Mouse (Mus musculus): ENCODE measurements around the gene Gtf2f2.
"Not testable (repeated sequence)": the region's sequence is repeated elsewhere in the genome, so short reads cannot be mapped to it uniquely, and the experiment has no call there.

Gtf2f2 gene

GRCm38 (mm10) chr14:75992371-75992770, 18.3 kb downstream of the Gtf2f2 start:
- DNase-seq, result no peak

- no peak for DNase-seq
These were observed 19.7 kb downstream of the Gtf2f2 start for GRCm38 (mm10) chr14:75990936-75991335.

GRCm38 (mm10) chr14:75989168-75989567, 21.5 kb downstream of the Gtf2f2 start:
- no peak for DNase-seq

- DNase-seq, result no peak
These were observed 23.7 kb downstream of the Gtf2f2 start for GRCm38 (mm10) chr14:75986878-75987483.

- no peak for DNase-seq
These were observed 25.6 kb downstream of the Gtf2f2 start for GRCm38 (mm10) chr14:75985112-75985511.

- DNase-seq, result no peak
These were observed 26.8 kb downstream of the Gtf2f2 start for GRCm38 (mm10) chr14:75983891-75984290.

GRCm38 (mm10) chr14:75981231-75981630, 29.4 kb downstream of the Gtf2f2 start:
- DNase-seq, result no peak

- DNase-seq, result no peak
These were observed 34.6 kb downstream of the Gtf2f2 start for GRCm38 (mm10) chr14:75976107-75976506.

- no peak for DNase-seq
These were observed 43.4 kb downstream of the Gtf2f2 start for GRCm38 (mm10) chr14:75967291-75967690.

GRCm38 (mm10) chr14:75964433-75964832, 46.2 kb downstream of the Gtf2f2 start:
- DNase-seq, result no peak

GRCm38 (mm10) chr14:75964000-75964399, 46.7 kb downstream of the Gtf2f2 start:
- no peak for DNase-seq

GRCm38 (mm10) chr14:75963215-75963614, 47.5 kb downstream of the Gtf2f2 start:
- no peak for DNase-seq

- DNase-seq, result no peak
These were observed 48.4 kb downstream of the Gtf2f2 start for GRCm38 (mm10) chr14:75962250-75962649.

GRCm38 (mm10) chr14:75954766-75955165, 55.9 kb downstream of the Gtf2f2 start, which contains the start of gene Kctd4:
Gene Kctd4 (plus strand): TSS chr14:75955009.
- DNase-seq, result no peak

GRCm38 (mm10) chr14:75953011-75953410, 57.7 kb downstream of the Gtf2f2 start:
- DNase-seq, result no peak

- DNase-seq, result no peak
These were observed 63.0 kb downstream of the Gtf2f2 start for GRCm38 (mm10) chr14:75947674-75948073.

GRCm38 (mm10) chr14:75942365-75942764, 68.3 kb downstream of the Gtf2f2 start:
- no peak for DNase-seq

GRCm38 (mm10) chr14:75941500-75941899, 69.2 kb downstream of the Gtf2f2 start:
- DNase-seq, result no peak

GRCm38 (mm10) chr14:75937714-75938113, 73.0 kb downstream of the Gtf2f2 start:
- DNase-seq, result no peak

- peak; percentile 29 for DNase-seq
These were observed 76.3 kb downstream of the Gtf2f2 start for GRCm38 (mm10) chr14:75934359-75934758.

- no peak for DNase-seq
These were observed 79.4 kb downstream of the Gtf2f2 start for GRCm38 (mm10) chr14:75931266-75931665.

- not testable (repeated sequence) for DNase-seq
These were observed 81.0 kb downstream of the Gtf2f2 start for GRCm38 (mm10) chr14:75929713-75930112.

- no peak for DNase-seq
These were observed 87.2 kb downstream of the Gtf2f2 start for GRCm38 (mm10) chr14:75923314-75924052.

GRCm38 (mm10) chr14:75912665-75913064, 98.0 kb downstream of the Gtf2f2 start:
- DNase-seq, result no peak

- DNase-seq, result no peak
These were observed 98.7 kb downstream of the Gtf2f2 start for GRCm38 (mm10) chr14:75911968-75912367.
